Mouse (Mus musculus): ENCODE measurements at regions not wholly inside any gene's neighbourhood (a gene's known extent, or its start where the extent isn't known, plus 50 kb on each side); places are given as distances from the start of the nearest gene placed in this dataset.
"Not testable (repeated sequence)": the region's sequence is repeated elsewhere in the genome, so short reads cannot be mapped to it uniquely, and the experiment has no call there.

GRCm38 (mm10) chr11:16559001-16559699 is 50.9 kb upstream of the Sec61g start:
- intact Hi-C loops (cut with DNase I), result no loop called here
- DNase-seq, result peak in 1 of 2 experiments; percentile 13

DNA sequence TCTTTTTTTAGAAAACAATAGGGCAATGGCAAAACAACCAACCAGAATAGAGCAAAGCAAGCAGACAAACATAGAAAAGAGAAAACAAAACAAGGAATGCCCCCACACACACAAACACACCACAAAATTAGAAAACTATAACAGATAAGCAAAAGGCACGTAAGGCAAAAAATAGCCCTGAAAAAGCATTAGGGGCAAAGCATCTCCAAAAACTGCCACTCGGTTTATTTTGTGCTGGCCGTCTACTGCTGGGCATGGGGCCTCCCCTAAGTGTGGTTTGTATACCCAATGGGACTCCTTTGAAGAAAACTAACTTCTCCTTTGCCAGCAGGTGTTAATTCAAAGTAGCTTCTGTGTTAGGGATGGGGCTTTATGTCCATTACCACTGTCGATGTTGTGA is 53.4 kb upstream of the Sec61g start:
- DNase-seq, result no peak
- intact Hi-C loops (cut with DNase I), result no loop called here

GRCm38 (mm10) chr11:16589085-16589680 is 80.9 kb upstream of the Sec61g start:
- intact Hi-C loops (cut with DNase I), result no loop called here
- DNase-seq, result no peak

- DNase-seq, result no peak
- intact Hi-C loops (cut with DNase I), result no loop called here
These were observed 82.3 kb upstream of the Sec61g start for GRCm38 (mm10) chr11:16590541-16590940.

DNA sequence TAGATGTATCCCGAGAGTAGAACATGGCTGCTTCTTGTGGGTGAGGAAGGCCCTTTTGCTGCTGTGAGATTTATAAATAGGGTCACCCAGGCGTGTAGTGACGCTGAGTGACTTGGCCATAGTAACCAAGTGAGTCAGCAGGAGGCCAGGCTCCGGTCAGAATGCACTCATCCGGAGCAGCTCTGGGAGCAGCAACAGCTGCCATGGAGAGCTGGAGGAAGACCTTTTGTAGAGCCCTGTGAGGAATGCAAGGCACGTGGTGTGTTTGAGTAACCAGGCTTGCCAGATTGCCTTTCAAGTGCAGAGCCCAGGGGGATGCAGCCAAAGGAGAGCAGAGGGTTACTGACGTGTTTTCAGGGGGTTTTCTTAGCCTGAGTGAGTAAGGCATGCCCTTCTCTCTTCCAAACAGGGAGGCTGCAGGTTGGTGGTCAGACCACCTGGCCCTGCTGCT is 83.2 kb upstream of the Sec61g start:
- DNase-seq, result peak; percentile 58 to 64
- intact Hi-C loops (cut with DNase I), result no loop called here

- intact Hi-C loops (cut with DNase I), result no loop called here
- DNase-seq, result no peak
These were observed 83.7 kb upstream of the Sec61g start for GRCm38 (mm10) chr11:16592006-16592405.

DNA sequence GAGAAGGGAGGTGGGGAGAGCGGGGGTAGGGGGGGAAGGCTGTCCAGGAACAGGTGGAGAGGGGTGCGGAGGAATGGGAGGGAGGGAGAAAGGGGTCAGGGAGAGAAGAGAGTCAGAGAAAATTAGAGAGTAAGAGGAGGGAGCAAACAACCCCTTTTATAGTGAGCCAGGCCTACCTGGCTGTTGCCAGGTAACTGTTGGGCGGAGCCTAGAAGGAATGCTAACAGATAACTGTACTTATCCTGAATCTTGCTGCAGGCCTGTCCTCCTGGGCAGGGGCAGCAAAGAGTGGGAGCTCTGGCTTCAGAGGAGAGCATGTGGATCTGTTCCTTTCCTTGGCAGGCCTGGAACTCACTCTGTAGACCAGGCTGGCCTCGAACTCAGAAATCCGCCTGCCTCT is 84.5 kb upstream of the Sec61g start:
- intact Hi-C loops (cut with DNase I), result no loop called here
- no peak for DNase-seq

GRCm38 (mm10) chr11:16594832-16595231 is 86.5 kb upstream of the Sec61g start:
- DNase-seq, result no peak
- intact Hi-C loops (cut with DNase I), result no loop called here

- intact Hi-C loops (cut with DNase I), result no loop called here
- DNase-seq, result no peak
These were observed 89.0 kb upstream of the Sec61g start for GRCm38 (mm10) chr11:16597038-16597830.

GRCm38 (mm10) chr11:16602947-16603346 is 94.7 kb upstream of the Sec61g start:
- no peak for DNase-seq

DNA sequence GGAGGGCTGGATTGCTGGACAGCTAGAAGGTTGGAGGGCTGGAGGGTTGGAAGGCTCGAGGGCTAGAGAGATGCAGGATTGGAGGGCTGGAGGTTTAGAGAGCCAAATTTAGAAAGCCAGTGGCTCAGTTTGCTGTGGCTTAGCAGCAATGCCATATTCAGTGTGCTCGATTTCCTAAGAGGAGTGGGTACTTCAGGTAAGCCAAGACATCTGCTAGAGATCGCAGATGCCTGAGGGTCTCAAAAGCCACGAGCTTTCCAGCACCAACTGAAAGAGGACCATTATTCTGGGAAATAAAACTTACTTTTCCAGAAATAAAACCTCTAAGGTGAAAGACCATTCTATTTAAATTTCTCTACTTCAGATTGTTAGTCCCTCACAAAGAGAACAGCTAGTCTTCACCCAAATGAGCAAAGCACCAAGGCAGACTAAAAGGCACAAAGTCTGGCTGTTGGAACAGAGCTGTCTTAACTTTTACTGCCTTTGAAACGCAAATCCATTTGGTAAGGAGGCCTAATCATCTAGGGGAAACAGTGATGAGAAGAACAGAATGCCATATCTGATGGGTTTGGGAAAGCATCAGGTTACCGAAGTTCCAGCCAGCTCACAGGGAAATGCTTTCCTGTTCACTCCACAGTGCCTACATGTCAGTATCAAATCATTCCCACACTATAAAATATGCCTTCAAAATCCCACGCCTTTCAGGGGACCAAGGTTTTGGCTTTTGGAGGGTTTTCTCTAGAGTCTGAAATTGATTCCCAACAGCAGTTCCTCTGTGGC is 98.3 kb upstream of the Sec61g start:
- no peak for DNase-seq
- intact Hi-C loops (cut with DNase I), result no loop called here

More at GRCm38 (mm10) chr11:16602947-16603346, 94.7 kb upstream of the Sec61g start:
- intact Hi-C loops (cut with DNase I), result no loop called here

- intact Hi-C loops (cut with DNase I); DNase-seq: not testable (repeated sequence)
These were observed 99.7 kb upstream of the Sec61g start for GRCm38 (mm10) chr11:16607900-16608422.

- DNase-seq, result no peak
- intact Hi-C loops (cut with DNase I), result no loop called here
These were observed 103.5 kb upstream of the Sec61g start for GRCm38 (mm10) chr11:16611741-16612140.

GRCm38 (mm10) chr11:16612524-16612923 is 104.2 kb upstream of the Sec61g start:
- intact Hi-C loops (cut with DNase I), result no loop called here
- DNase-seq, result no peak

- DNase-seq, result no peak
- intact Hi-C loops (cut with DNase I), result no loop called here
These were observed 111.5 kb upstream of the Sec61g start for GRCm38 (mm10) chr11:16619736-16620135.

- intact Hi-C loops (cut with DNase I), result no loop called here
- no peak for DNase-seq
These were observed 115.4 kb upstream of the Sec61g start for GRCm38 (mm10) chr11:16623694-16624093.

GRCm38 (mm10) chr11:16627294-16628085 is 119.2 kb upstream of the Sec61g start:
- intact Hi-C loops (cut with DNase I), result no loop called here
- no peak for DNase-seq

- no peak for DNase-seq
- intact Hi-C loops (cut with DNase I), result no loop called here
These were observed 121.3 kb upstream of the Sec61g start for GRCm38 (mm10) chr11:16629410-16630129.

DNA sequence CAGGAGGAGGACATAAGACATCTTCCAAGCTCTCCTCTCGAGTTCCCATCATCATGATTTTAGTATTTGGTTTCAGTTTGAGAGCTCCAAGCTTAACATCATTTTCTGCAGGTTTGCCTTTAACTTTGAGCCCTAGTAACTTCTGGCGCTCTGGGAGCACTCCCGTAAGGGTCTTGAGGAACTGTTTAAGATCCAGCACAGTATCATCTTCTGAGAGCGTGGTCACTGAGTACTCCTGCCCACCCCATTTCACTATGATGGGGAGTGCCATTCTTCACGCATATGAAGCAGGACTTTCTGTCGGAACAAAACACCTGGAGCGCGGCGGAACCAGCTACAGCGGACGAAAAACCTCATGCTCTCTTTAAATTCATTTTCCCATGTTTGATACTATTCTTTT is 116.2 kb upstream of the Egfr start:
- intact Hi-C loops (cut with DNase I); DNase-seq: not testable (repeated sequence)
